Mouse (Mus musculus) monocyte, adult 2 months (primary cell): ENCODE data around the gene Ndufv1.
"Not testable (repeated sequence)": the region's sequence is repeated elsewhere in the genome, so short reads cannot be mapped to it uniquely, and the experiment has no call there.

ENCODE experiments used
- DNase-seq, 2 experiments: peaks; one replicate each; pipeline ENCODE4 v3.0.0; 2022; ENCODE audit warnings: low spot score in 2 of 2, low read depth in 1 of 2

Ndufv1 gene

DNA sequence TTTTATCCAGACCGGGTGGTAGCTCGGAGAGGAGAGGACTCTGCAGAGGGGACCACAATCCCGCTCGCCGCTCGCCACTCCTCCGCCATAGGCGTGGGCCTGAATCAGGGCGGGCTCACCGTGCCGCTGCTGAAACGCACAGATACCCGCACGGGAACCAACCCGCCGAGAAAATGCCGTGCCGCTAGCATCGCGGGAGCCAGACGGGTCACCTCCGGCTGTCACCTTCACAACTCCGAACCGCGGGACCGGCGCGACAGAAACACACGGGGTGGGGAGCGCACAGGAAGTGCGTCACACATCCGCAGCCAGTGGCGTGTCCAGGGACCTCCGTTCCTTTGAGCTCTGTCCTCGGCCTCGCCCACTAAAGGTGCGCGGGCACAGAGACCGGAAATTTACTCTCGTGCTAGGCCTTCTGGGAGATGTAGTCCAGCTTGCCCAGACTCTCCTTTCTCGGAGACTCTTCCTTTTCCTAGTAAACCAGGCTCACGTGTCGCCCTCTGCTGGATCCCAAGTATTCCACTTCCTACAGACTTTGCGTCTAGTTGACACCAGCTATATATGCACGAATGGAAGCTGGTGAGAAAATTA lies at the start of gene Ndufv1:
TSS of gene Ndufv1 (minus strand) at position 375 of the 591 bp plus-strand sequence.
- DNase-seq: peak; percentile 87 to 92

GRCm38 (mm10) chr19:4060899-4061465 lies 48.4 kb upstream of the Ndufv1 start:
- no peak for DNase-seq

DNA sequence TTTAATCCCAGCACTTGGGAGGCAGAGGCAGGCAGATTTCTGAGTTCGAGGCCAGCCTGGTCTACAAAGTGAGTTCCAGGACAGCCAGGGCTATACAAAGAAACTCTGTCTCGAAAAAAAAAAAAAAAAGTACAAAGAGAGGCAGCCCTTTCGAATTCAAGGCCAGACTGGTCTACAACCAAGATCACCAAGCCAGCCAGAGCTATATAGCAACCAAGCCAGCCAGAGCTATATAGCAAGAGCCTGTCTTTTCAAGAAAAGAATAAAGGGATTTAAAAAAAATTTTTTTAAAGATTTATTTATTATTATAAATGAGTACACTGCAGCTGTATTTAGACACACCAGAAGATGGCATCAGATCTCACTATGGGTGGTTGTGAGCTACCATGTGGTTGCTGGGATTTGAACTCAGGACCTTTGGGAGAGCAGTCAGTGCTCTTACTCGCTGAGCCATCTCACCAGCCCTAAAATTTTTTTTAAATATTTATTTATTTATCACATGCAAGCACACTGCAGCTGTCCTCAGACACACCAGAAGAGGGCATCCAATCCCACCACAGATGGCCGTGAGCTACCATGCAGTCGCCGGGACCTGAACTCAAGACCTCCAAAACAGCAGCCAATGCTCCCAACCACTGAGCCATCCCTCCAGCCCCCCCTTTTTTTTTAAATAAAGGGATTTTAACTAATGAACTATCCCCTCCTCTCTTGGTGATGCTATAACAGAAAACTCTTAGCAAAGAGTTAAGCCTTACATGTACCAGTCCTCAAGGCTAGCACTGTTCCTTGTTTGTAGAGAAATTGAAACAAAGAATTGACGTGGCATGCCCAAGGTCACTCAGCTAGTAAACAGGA lies 47.7 kb upstream of the Ndufv1 start:
- not testable (repeated sequence) for DNase-seq

DNA sequence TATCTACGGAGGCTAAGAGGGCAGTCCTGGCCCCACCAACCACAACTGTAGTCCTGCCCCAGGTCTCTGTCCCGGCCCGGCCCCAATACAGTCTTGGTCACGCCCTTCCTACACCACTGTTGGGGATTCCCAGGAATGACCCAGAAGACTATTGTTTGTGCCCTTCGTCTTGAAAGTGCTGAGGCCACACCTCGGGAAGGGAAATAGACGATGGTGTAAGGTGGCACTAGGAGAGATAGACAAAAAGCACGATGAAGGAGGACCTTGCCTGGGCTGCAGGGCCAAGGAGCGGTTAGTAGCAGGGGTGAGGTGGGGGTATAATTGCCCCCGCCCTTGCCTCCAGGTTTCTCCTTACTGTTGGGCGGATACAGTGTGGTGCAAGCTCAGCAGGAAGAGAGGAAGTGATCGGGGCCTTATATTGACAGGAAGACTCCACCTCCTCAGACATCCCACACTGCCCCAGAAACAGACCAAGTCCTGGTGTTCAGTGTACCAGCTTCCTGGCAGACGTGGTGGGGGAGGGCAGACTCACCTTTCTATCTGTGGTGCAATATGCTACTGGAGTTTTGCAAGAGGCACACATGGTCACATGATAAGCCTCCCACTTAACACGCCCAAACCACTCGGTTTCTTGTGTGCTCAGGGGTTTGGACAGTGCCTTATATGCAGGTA lies 46.6 kb upstream of the Ndufv1 start, which contains the start of gene Gstp3:
TSS of gene Gstp3 (minus strand) at position 501 of the 672 bp plus-strand sequence.
- no peak for DNase-seq

GRCm38 (mm10) chr19:4058581-4058980 lies 46.0 kb upstream of the Ndufv1 start:
- DNase-seq: no peak

- no peak for DNase-seq
Observed at GRCm38 (mm10) chr19:4057962-4058361, 45.4 kb upstream of the Ndufv1 start.

GRCm38 (mm10) chr19:4057389-4057788 lies 44.8 kb upstream of the Ndufv1 start:
- no peak for DNase-seq

DNA sequence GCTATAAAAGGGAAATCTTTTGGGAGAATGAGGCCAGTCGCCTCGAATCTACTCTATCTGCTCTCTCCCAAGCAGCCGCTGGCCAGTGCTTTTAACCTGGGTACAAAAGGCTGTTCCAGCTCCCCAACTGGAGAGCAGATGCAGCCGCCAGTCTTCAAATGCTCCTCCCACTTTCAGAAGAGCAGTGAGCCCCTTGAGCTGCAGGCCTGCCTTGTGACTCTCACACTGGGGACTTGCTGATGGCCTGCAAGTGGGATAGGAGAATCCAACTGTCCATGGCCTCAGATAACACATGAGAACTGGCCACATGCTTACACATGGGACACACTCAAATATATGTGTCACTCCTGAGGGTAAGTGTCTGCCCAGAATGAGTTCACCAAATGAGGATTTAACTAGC lies 44.1 kb upstream of the Ndufv1 start:
- DNase-seq: no peak

DNA sequence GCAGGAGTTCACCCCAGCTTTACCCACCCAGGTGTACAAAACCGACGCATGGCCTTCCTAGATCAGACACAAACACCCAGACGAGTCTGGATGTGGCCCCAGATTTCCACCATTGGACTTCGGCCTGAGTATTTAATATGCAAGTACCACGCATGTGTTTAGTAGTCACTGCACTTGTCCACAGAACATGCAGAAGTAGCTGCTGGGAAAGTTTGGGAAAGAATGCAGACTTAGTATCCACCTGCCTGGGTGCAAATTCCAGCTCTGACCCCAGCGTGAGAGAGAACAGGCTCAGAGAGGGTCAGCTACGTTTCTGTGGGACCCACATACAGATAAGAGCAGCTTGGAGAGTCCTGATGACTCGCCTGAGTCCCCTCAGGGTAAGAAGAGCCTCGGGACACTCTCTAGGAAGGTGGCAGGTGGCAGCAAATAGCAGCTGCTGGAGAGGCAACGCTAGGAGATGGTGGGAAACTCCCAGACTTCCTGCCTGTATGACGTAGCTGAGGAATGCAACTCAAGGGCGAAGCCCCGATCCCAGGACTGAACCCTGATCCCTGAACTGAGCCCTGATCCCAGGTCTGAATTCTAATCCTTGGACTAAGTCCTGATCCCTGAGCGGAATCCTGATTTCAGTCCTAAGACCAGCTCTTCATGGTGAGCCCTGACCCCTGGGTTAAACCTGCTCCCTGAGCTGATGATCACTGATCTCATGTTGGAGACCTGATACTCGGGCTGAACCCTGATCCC lies 43.5 kb upstream of the Ndufv1 start:
- no peak for DNase-seq

- DNase-seq: no peak
Observed at GRCm38 (mm10) chr19:4055216-4055946, 42.8 kb upstream of the Ndufv1 start.

- DNase-seq: no peak
Observed at GRCm38 (mm10) chr19:4054613-4055012, 42.0 kb upstream of the Ndufv1 start.

DNA sequence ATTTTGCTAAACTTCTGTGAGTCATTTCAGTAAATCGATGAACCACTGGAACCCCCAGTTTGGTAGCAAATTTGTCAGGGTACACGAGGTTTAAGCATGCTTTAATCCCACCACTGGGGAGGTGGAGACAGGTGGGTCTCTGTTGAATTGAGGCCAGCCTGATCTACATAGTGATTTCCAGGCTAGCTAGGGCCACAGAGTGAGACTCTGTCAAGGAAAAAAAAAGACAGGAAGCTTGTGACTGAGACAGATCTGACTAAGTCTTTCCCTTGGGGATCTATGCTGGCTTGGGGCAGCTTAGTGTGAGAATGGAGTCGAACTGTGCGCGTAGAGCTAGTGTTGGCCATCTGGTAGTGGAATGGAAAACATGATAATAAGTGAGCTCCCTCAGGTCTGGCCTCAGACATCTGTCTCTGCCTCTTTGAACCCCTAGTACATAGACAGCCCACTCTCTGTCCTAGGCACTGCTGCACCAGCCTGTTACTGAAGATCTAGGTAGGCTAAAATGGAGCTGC lies 40.0 kb upstream of the Ndufv1 start:
- DNase-seq: no peak

DNA sequence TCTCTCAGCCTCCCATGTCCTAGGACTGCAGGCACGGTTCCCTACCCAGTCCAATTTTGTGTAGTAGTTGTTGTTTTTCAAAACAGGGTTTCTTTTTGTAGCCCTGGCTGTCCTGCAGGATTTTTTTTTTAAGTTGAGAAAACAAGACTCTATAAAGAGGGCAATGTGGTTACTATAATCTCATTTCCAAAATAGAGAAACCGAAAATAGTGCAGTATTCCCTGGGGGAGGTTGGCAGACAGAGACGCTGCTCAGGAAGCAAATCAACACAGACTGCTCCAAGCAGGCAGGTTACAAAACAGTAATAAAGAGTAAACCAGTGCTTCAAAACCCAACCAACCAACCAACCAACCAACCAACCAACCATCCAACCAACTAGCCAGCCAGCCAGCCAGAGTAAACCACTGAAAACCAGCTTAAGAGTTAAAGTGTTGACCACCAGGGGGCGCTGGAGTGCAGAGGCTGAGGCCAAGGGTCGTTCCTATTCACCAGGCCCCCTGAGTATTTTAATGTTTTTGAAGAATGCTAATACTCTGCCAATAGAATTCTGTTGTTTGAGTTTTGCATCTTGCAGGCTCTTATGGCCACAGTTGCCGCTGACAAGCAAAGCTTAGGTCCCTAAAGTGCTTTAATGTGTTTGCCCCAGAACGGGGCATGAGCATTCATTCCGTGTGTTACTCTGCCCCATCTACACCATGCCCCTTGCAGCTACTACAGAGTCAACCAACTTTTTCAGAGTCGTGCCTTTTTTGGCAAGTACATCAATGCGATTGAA lies 39.3 kb upstream of the Ndufv1 start:
- DNase-seq: no peak

- DNase-seq: no peak
Observed at GRCm38 (mm10) chr19:4051016-4051415, 38.4 kb upstream of the Ndufv1 start.

GRCm38 (mm10) chr19:4049069-4049468 lies 36.5 kb upstream of the Ndufv1 start:
- not testable (repeated sequence) for DNase-seq

DNA sequence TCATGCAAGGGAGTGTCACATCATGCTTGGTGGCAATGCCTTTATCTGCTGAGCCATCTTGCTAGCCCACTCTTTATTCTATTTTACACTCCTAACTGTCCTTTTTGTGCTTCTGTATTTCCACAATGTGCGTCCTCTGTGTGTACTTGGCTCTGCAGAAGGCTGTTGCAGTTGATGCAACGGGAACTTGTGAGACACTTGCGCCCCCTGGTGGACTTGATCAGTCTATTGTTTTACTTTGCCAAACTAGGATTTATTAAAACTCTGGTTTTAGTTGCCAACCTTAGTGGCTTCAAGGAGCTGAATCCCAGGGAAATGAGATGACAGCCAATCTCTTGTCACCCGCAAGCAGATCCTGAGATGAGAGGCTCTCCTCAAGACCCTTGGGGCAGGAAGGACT lies 35.3 kb upstream of the Ndufv1 start:
- DNase-seq: peak in 1 of 2 experiments; percentile 70

GRCm38 (mm10) chr19:4046866-4047254 lies 34.3 kb upstream of the Ndufv1 start:
- no peak for DNase-seq

DNA sequence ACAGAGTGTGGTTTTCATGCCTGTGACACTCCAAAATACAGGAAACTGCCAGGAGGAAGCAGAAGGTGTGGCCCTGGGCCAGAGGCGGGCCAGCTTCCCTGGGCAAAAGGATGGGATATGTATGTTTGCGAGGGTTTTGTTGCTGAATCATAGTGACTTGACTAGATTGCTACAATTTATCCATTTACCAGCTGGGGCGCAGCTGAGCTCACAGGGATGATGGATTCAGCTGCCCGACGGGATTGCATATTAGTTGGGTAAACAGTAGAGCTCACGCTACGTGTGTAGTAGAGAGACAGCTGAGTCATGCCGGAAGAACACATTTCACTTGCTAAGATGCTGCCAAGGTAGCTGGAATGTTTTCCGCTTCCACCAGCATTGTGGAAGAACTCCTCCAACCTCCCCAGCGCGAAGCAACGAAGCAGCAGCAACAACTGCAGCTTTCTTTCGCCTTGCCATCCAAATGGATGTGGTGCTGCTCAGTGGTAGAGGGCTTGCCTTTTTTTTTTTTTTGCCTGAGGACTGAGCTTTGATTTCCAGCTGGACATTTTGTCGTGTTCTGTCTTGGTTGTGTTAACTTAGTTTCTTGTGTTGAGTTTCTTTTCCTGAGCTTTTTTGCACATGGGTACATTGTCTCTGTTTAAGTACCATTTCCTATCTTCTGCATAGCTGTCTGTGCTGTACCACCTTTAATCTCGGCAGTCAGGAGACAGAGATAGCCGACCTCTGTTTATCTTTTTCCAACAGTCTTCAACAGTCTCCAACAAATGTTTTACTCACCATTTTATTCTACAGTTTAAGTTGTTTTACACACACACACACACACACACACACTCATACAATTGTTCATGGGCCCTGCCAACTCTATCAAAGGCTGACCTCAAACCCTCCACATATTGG lies 33.6 kb upstream of the Ndufv1 start, which contains the start of gene Gstp2:
TSS of gene Gstp2 (minus strand) at position 58 of the 900 bp plus-strand sequence.
- DNase-seq: no peak
